Mouse (Mus musculus): ENCODE results near the gene Laptm4a.

Gene Laptm4a

GRCm38 (mm10) chr12:8912860-8913685, 8.4 kb upstream of the Laptm4a start:
- WGBS, result 39% methylated on average over 16 of the region's 16 CpGs

- 63% methylated on average over 9 of the region's 9 CpGs for WGBS
These were observed 7.6 kb upstream of the Laptm4a start for GRCm38 (mm10) chr12:8913701-8914340.

GRCm38 (mm10) chr12:8916378-8916777, 5.1 kb upstream of the Laptm4a start:
- WGBS, result 45% methylated on average over 5 of the region's 5 CpGs

GRCm38 (mm10) chr12:8919231-8919630, 2.2 kb upstream of the Laptm4a start:
- WGBS, result 94% methylated on average over 3 of the region's 3 CpGs

GRCm38 (mm10) chr12:8920996-8921393, 469 bp upstream of the Laptm4a start:
- 8% methylated on average over 1 of the region's 1 CpGs for WGBS

- WGBS, result under 1% methylated on average over 30 of the region's 30 CpGs
These were observed 1.1 kb downstream of the Laptm4a start for GRCm38 (mm10) chr12:8922369-8923124.

GRCm38 (mm10) chr12:8923125-8923410, 1.6 kb downstream of the Laptm4a start:
- WGBS, result 8% methylated on average over 5 of the region's 5 CpGs

- 19% methylated on average over 2 of the region's 2 CpGs for WGBS
These were observed 2.1 kb downstream of the Laptm4a start for GRCm38 (mm10) chr12:8923603-8924002.

- WGBS, result 71% methylated on average over 3 of the region's 3 CpGs
These were observed 6.2 kb downstream of the Laptm4a start for GRCm38 (mm10) chr12:8927652-8928051.

- WGBS, result 60% methylated on average over 4 of the region's 4 CpGs
These were observed 7.3 kb downstream of the Laptm4a start for GRCm38 (mm10) chr12:8928766-8929165.

GRCm38 (mm10) chr12:8931083-8931482, 9.6 kb downstream of the Laptm4a start:
- 84% methylated on average over 4 of the region's 4 CpGs for WGBS

- 79% methylated on average over 5 of the region's 5 CpGs for WGBS
These were observed 13.9 kb downstream of the Laptm4a start for GRCm38 (mm10) chr12:8935349-8935748.

- whole genome bisulfite sequencing, result 72% methylated on average over 4 of the region's 4 CpGs
These were observed 14.7 kb downstream of the Laptm4a start for GRCm38 (mm10) chr12:8936210-8936609.

- WGBS, result 96% methylated on average over 4 of the region's 4 CpGs
These were observed 18.0 kb downstream of the Laptm4a start for GRCm38 (mm10) chr12:8939490-8939889.

GRCm38 (mm10) chr12:8940011-8941005, 18.8 kb downstream of the Laptm4a start:
- WGBS, result 74% methylated on average over 12 of the region's 12 CpGs

GRCm38 (mm10) chr12:8941131-8941615, 19.7 kb downstream of the Laptm4a start:
- 69% methylated on average over 4 of the region's 4 CpGs for WGBS

GRCm38 (mm10) chr12:8941699-8942392, 20.4 kb downstream of the Laptm4a start:
- 60% methylated on average over 4 of the region's 4 CpGs for WGBS

GRCm38 (mm10) chr12:8947163-8947562, 25.7 kb downstream of the Laptm4a start:
- 39% methylated on average over 9 of the region's 9 CpGs for WGBS

- WGBS, result 3% methylated on average over 42 of the region's 42 CpGs
These were observed 26.4 kb downstream of the Laptm4a start, which contains the start of gene Matn3 for GRCm38 (mm10) chr12:8947714-8948464. Gene Matn3, plus strand, starts transcription at chr12:8947929.

- 71% methylated on average over 10 of the region's 10 CpGs for WGBS
These were observed 31.7 kb downstream of the Laptm4a start for GRCm38 (mm10) chr12:8953136-8953535.
